Mouse (Mus musculus) C2C12 (cell line): ENCODE data around the gene Tnfaip8l2.

Experiments
- CEBPB ChIP-seq: IDR thresholded peaks from one replicate; pipeline ENCODE4 v1.6.1; 2011; ENCODE audit warnings: low read depth, mild to moderate bottlenecking, control low read depth, moderate library complexity
- CTCF ChIP-seq: IDR thresholded peaks from one replicate; pipeline ENCODE4 v1.5.1; 2011; ENCODE audit not compliant: control insufficient read depth, insufficient read depth, insufficient read length
- MAX ChIP-seq: IDR thresholded peaks from one replicate; pipeline ENCODE4 v1.6.1; 2011; ENCODE audit warnings: mild to moderate bottlenecking, control low read depth

GRCm38 (mm10) chr3:95133176-95133575, 9.0 kb downstream of the Tnfaip8l2 start:
- TF ChIP-seq CTCF (no peak), CEBPB (no peak), MAX (no peak)
